Mouse (Mus musculus) kidney, adult 2 months (tissue): ENCODE data around the gene Tmem47.

Source experiments
- CTCF ChIP-seq: fragments of 200-500 bp; conservative IDR thresholded peaks from 2 replicates; pipeline ENCODE4 v1.5.1; 2011; ENCODE audit warnings: low read depth, mild to moderate bottlenecking, control low read depth, low read length, moderate library complexity, mixed read lengths; ENCODE audit not compliant: insufficient read depth, insufficient read length
- POLR2A ChIP-seq: fragments of 200-500 bp; IDR thresholded peaks from one replicate; pipeline ENCODE4 v1.6.1; 2011; ENCODE audit warnings: low read depth, low read length, control low read depth

DNA sequence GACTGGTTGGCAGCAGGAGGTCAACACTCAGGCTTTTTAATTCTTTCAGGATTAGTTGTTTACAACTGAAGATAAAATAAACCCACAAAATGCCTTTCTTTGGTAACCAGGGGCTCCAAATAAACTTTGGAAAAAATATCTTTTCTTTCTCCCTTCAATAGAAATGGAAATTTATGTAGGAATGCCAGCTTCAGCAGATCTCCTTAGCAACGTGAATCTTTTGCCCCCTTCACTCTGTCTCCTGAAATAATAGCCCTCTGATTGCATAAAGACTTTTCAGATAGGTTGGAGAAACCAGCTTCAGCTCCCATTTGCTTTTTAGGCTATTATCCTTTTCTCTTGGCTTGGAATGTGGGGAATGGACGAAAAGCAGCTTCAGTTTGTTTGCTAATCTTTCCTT, 2.2 kb downstream of the Tmem47 start:
- TF ChIP-seq CTCF (no peak), POLR2A (no peak)
